Mouse (Mus musculus): ENCODE measurements around the gene Fgfr1op. TPM values are rescaled to one million over a fixed set of nuclear protein-coding genes. Genes with fewer than 3 reads are reported as not detected.
"Not testable (repeated sequence)": the region's sequence is repeated elsewhere in the genome, so short reads cannot be mapped to it uniquely, and the experiment has no call there.

The Fgfr1op gene
- polyA plus RNA-seq (2016; fragmentation: Nextera tagmentation; extraction: Ambion mirVana): 54.9 and 58.7 TPM in 2 replicates

DNA sequence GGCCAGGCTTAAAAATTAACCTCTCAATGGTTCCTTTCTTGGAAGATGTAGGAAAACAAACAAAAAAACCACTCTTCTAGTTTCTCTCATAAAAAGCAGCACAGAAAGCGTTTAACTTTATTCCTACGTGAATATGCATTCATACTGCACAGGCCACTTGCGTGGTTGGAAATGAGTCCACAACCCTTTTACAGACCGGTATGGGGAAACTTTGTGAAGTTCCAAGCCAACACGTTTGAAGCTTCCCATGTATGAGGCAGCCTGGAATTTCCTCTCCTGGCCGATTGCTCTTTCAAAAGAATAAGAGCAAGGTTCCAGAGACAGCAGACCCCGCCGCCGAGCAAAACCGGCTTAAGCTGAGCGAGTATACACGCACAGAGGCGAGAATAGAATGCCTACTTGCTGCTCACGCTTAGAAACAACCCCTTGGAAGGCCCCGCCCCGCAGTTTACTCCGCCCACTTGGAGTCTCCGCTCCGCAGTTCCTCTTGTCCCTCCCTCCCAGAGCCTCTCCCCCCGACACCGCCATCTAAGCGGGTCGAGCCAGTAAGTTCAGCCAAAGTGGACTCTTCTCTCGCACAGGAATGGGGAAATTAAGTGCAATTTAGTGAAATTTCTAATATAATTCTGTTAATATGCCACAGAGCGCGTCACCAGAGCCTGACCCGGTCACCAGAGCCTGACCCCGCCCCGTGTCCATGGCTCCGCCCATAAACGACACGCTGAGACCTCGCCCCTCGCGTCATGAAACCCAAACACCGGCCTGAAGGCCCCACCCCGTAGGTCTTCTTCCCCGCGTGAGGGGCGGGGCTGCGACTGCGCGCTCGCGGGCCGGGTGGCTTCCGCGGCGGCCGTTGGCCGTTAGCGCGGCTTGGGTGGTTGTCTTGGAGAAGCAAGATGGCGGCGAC lies at the start of gene Fgfr1op:
Fgfr1op (plus strand) TSS at position 801 of the 907 bp plus-strand sequence.
- peak within 1 kb of the TSS; percentile 63 for H3K4me3 ChIP-seq
- peak within 1 kb of the TSS; percentile 85 for H3K27ac ChIP-seq (replicated peaks)
- H3K9me3 ChIP-seq; DNase-seq (ENCODE audit: low spot score); H3K4me1 ChIP-seq; H3K27me3 ChIP-seq (replicated peaks; ENCODE audit: low read depth, poor library complexity, severe bottlenecking): not testable (repeated sequence)
- WGBS: 1% methylated on average over 23 of the region's 55 CpGs
- peaks cover 14% of the 10 kb centered on the region for H3K36me3 ChIP-seq (replicated peaks)

- not testable (repeated sequence) for H3K4me1 ChIP-seq; H3K27me3 ChIP-seq (replicated peaks; ENCODE audit: low read depth, poor library complexity, severe bottlenecking); H3K9me3 ChIP-seq; H3K27ac ChIP-seq (replicated peaks); H3K36me3 ChIP-seq (replicated peaks); H3K4me3 ChIP-seq
- DNase-seq (ENCODE audit: low spot score): peak; percentile 5
- 73% methylated on average over 10 of the region's 11 CpGs for WGBS
Observed at GRCm38 (mm10) chr17:8116378-8116777, 48.9 kb upstream of the Fgfr1op start.

DNA sequence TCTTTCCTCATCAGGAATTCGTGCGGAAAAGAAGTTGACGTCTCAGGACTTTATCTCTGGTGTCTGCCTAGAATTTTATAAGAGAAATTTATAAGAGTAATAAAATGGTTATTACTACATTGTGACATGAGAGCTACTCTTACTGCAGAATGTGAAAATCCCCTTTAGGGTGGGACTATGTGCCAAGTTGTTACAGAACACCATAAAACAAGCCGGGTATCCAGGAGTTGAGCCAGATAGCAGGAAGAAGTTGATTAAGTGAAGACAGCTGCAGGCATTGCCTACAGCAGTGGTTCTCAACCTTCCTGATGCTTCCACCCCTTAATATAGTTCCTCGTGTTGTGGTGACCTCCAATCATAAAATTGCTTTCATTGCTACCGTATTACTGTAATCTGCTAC lies 48.4 kb upstream of the Fgfr1op start:
- H3K9me3 ChIP-seq; H3K4me3 ChIP-seq; H3K36me3 ChIP-seq (replicated peaks); H3K4me1 ChIP-seq; H3K27ac ChIP-seq (replicated peaks); DNase-seq (ENCODE audit: low spot score); H3K27me3 ChIP-seq (replicated peaks; ENCODE audit: low read depth, poor library complexity, severe bottlenecking): not testable (repeated sequence)
- no CpG with 5 or more reads among the region's 6 CpGs for WGBS

DNA sequence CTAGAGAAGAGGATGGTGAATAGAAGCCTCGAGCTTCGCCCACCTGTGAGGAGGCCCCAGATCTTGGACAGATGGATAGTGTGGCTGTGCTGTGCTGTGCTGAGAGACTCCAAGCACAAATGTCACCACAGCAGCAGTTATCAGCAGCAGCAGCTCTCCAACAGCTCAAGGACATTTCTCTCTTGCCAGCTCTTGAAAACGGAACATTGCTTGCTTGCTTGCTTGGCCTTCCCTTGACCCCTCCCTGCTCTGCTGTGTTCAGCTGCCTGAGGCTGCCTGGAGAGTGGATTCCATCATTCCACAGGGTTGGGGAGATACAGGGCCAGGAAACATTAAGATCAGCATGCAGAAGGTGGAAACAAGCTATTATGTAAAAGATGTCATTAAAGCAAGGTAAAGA lies 42.3 kb upstream of the Fgfr1op start:
- H3K27ac ChIP-seq (replicated peaks); H3K9me3 ChIP-seq; H3K36me3 ChIP-seq (replicated peaks); H3K4me1 ChIP-seq; DNase-seq (ENCODE audit: low spot score); H3K27me3 ChIP-seq (replicated peaks; ENCODE audit: low read depth, poor library complexity, severe bottlenecking); H3K4me3 ChIP-seq: not testable (repeated sequence)
- WGBS: no CpG with 5 or more reads among the region's 3 CpGs

- not testable (repeated sequence) for H3K4me3 ChIP-seq; H3K9me3 ChIP-seq; H3K27me3 ChIP-seq (replicated peaks; ENCODE audit: low read depth, poor library complexity, severe bottlenecking); H3K4me1 ChIP-seq; H3K36me3 ChIP-seq (replicated peaks); H3K27ac ChIP-seq (replicated peaks); DNase-seq (ENCODE audit: low spot score)
- WGBS: 100% methylated on average over 3 of the region's 6 CpGs
Observed at GRCm38 (mm10) chr17:8124586-8124985, 40.7 kb upstream of the Fgfr1op start.

- not testable (repeated sequence) for DNase-seq (ENCODE audit: low spot score); H3K36me3 ChIP-seq (replicated peaks); H3K4me1 ChIP-seq; H3K27me3 ChIP-seq (replicated peaks; ENCODE audit: low read depth, poor library complexity, severe bottlenecking); H3K9me3 ChIP-seq; H3K4me3 ChIP-seq; H3K27ac ChIP-seq (replicated peaks)
- WGBS: 94% methylated on average over 1 of the region's 7 CpGs
Observed at GRCm38 (mm10) chr17:8128326-8128993, 36.8 kb upstream of the Fgfr1op start.

- H3K9me3 ChIP-seq; DNase-seq (ENCODE audit: low spot score); H3K36me3 ChIP-seq (replicated peaks); H3K4me3 ChIP-seq; H3K27me3 ChIP-seq (replicated peaks; ENCODE audit: low read depth, poor library complexity, severe bottlenecking); H3K4me1 ChIP-seq; H3K27ac ChIP-seq (replicated peaks): not testable (repeated sequence)
- WGBS: 90% methylated on average over 9 of the region's 9 CpGs
Observed at GRCm38 (mm10) chr17:8129578-8129977, 35.7 kb upstream of the Fgfr1op start.

DNA sequence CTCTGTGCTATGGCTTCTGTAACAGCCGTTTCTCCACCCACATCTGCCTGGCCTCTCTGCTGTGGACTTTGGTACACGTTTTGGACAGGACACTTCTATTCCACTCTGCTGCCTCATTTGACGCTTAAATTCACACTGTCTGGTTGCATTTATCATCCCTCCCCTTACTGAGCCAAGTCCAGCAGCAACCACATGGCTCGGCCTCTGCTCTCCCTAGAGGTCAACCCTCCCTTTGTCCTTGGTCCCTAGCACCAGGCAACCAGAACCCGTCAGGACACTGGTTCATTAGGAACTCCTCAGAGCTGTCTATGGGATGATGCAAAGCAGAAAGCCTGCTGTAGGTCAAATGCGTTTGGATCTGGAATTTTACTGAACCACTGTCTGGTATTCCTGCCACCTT lies 34.5 kb upstream of the Fgfr1op start:
- not testable (repeated sequence) for DNase-seq (ENCODE audit: low spot score); H3K36me3 ChIP-seq (replicated peaks); H3K27ac ChIP-seq (replicated peaks); H3K4me1 ChIP-seq; H3K27me3 ChIP-seq (replicated peaks; ENCODE audit: low read depth, poor library complexity, severe bottlenecking); H3K4me3 ChIP-seq; H3K9me3 ChIP-seq
- no CpG with 5 or more reads among the region's 6 CpGs for WGBS

DNA sequence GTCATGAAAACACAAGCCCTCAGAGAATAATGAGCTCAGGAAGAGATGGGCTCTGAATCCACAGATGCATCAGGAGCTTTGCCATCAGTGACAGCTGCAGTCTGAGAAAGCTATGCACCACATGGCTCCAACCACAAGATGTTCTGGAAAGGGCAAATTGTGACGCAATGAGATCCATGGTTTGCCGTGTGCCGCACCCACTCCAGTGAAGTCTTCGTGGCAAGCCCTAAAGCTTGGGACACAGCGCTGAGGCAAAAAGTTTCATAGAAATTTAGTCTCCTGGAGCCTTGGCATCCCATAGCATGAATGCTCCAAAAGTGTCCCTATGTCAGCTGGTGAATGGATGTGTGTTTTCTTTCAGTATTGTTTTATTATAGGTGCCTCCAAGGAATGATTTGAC lies 27.2 kb upstream of the Fgfr1op start:
- WGBS: 94% methylated on average over 5 of the region's 5 CpGs
- not testable (repeated sequence) for H3K27ac ChIP-seq (replicated peaks); H3K9me3 ChIP-seq; DNase-seq (ENCODE audit: low spot score); H3K4me3 ChIP-seq; H3K27me3 ChIP-seq (replicated peaks; ENCODE audit: low read depth, poor library complexity, severe bottlenecking); H3K36me3 ChIP-seq (replicated peaks); H3K4me1 ChIP-seq

DNA sequence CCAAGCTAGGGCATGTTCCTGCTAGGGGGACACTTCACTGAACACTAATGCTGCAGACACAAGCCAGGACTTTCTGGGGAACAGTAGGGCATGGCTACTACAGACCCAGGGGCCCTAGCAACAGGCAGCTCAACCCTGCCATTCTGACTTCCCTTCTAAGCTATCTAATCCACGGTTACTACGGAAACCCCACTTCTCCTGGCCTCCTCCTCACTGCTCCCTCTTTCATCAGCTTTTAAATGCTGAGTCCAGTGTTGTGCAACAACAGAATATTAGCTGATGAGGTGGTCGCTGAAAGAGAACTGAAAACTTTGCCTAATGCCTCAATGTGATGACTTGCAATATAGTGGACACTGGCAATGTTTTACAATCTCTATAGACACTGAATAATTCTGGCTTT lies 25.1 kb upstream of the Fgfr1op start:
- 85% methylated on average over 3 of the region's 3 CpGs for WGBS

GRCm38 (mm10) chr17:8143802-8144673 lies 21.3 kb upstream of the Fgfr1op start:
- not testable (repeated sequence) for H3K27me3 ChIP-seq (replicated peaks; ENCODE audit: low read depth, poor library complexity, severe bottlenecking); H3K36me3 ChIP-seq (replicated peaks); H3K4me3 ChIP-seq; H3K9me3 ChIP-seq; H3K4me1 ChIP-seq; H3K27ac ChIP-seq (replicated peaks); DNase-seq (ENCODE audit: low spot score)
- WGBS: 71% methylated on average over 13 of the region's 14 CpGs

More for the DNA sequence above, 25.1 kb upstream of the Fgfr1op start:
- not testable (repeated sequence) for DNase-seq (ENCODE audit: low spot score); H3K27me3 ChIP-seq (replicated peaks; ENCODE audit: low read depth, poor library complexity, severe bottlenecking); H3K9me3 ChIP-seq; H3K27ac ChIP-seq (replicated peaks); H3K4me1 ChIP-seq; H3K36me3 ChIP-seq (replicated peaks); H3K4me3 ChIP-seq

GRCm38 (mm10) chr17:8146931-8147330 lies 18.4 kb upstream of the Fgfr1op start:
- not testable (repeated sequence) for H3K27me3 ChIP-seq (replicated peaks; ENCODE audit: low read depth, poor library complexity, severe bottlenecking); H3K4me1 ChIP-seq; H3K9me3 ChIP-seq; H3K36me3 ChIP-seq (replicated peaks); H3K27ac ChIP-seq (replicated peaks)
- peak; percentile 11 for DNase-seq (ENCODE audit: low spot score)
- 30% methylated on average over 5 of the region's 5 CpGs for WGBS
- H3K4me3 ChIP-seq: peak overlapping the region; percentile 62
